Mouse (Mus musculus): ENCODE measurements around the gene Igf1r.

- no peak for TF ChIP-seq POLR2A (IDR thresholded peaks at IDR 0.05; ENCODE audit: low read depth, low read length)
- TF ChIP-seq CTCF (IDR thresholded peaks at IDR 0.05; ENCODE audit: extremely low read depth, insufficient read length, insufficient replicate concordance, low read depth, low read length): no peak
Observed at GRCm38 (mm10) chr7:68072524-68073459, 120.2 kb downstream of the Igf1r start.

Data from small intestine, adult 2 months (tissue).